Mouse (Mus musculus) lung, adult 2 months (tissue): Measurements from ENCODE around the gene Pip5k1b. TPM values are rescaled to one million over a fixed set of nuclear protein-coding genes. Genes with fewer than 3 reads are reported as not detected.

Source experiments
- DNase-seq: peaks from one replicate; pipeline ENCODE4 v3.0.0; 2022
- H3K4me1 ChIP-seq: fragments of 200-500 bp; 2 replicates; pipeline ENCODE4 v1.6.1; 2011; ENCODE audit warnings: low read length; ENCODE audit not compliant: control insufficient read depth, insufficient read depth
- H3K4me3 ChIP-seq: fragments of 200-500 bp; replicated peaks from 2 replicates; pipeline ENCODE3; 2011; ENCODE audit warnings: low read depth, mild to moderate bottlenecking, control low read depth, low read length; ENCODE audit errors: extremely low read depth
- CTCF ChIP-seq: fragments of 200-500 bp; IDR thresholded peaks from 2 replicates; pipeline ENCODE4 v1.5.1; 2011; ENCODE audit warnings: mild to moderate bottlenecking, low read length, control low read depth; ENCODE audit not compliant: insufficient read depth
- POLR2A ChIP-seq: fragments of 200-500 bp; IDR thresholded peaks from 2 replicates; pipeline ENCODE4 v1.6.1; 2011; ENCODE audit warnings: low read depth, mild to moderate bottlenecking, control low read depth, low read length, borderline replicate concordance; ENCODE audit errors: extremely low read depth
- WGBS: fragments of 180-500 bp; shearing (Covaris S2); methylation state at CpG from one replicate; pipeline ENCODE4 v1.1.7; 2018; 5-methylcytosine and 5-hydroxymethylcytosine counted together
- polyA plus RNA-seq: library from polyadenylated mRNA; depleted of rRNA; stranded (reverse); fragments of >200 nt; gene quantifications from 2 replicates; pipeline ENCODE4 v1.2.3, GENCODE M21; 2012

Gene Pip5k1b
- polyA plus RNA-seq, 1 experiment = 8.7 TPM

GRCm38 (mm10) chr19:24332956-24333355, 222.7 kb downstream of the Pip5k1b start:
- Histone ChIP-seq H3K4me1 (peaks cover 4% of the 10 kb centered on the region; the same call in 1 of the 2 replicates), H3K4me3 (no peak overlapping the region)
- no peak for DNase-seq
- TF ChIP-seq CTCF = no peak
- no peak for TF ChIP-seq POLR2A
- WGBS = 58% methylated on average over 5 of the region's 5 CpGs

GRCm38 (mm10) chr19:24331274-24331673, 224.4 kb downstream of the Pip5k1b start:
- DNase-seq = no peak
- Histone ChIP-seq H3K4me3 (no peak overlapping the region), H3K4me1 (0 out of 2 replicates have a peak, but pooled peaks cover 1% of the 10 kb centered on the region)
- WGBS = 70% methylated on average over 2 of the region's 2 CpGs
- TF ChIP-seq POLR2A (no peak), CTCF (no peak)

DNA sequence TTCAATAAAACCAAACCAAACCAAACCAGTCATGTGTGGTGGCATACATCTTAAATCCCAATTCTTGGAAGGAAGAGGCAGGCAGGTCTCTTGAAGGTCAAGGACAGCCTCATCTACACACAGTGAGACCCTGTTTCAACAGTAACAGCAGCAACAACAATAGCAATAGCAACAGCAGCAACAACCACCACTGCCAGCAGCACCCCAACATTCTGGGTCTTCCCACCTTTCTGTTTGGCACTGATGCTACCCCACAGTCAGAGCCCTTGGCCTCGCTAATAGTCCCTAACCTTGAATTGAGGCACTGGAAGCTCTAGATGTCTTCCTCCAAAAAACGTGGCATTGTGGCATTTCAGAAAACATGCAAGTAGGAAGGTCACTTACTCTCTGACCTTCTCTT, 225.3 kb downstream of the Pip5k1b start:
- TF ChIP-seq POLR2A (no peak), CTCF (no peak)
- 66% methylated on average over 2 of the region's 2 CpGs for WGBS
- Histone ChIP-seq H3K4me3 (no peak overlapping the region), H3K4me1 (no peaks in the 10 kb centered on the region)
- DNase-seq = no peak

GRCm38 (mm10) chr19:24327921-24328320, 227.8 kb downstream of the Pip5k1b start:
- Histone ChIP-seq H3K4me1 (peaks cover 3% of the 10 kb centered on the region; the same call in 1 of the 2 replicates), H3K4me3 (no peak overlapping the region)
- TF ChIP-seq CTCF (no peak), POLR2A (no peak)
- 63% methylated on average over 2 of the region's 2 CpGs for WGBS
- DNase-seq = no peak

DNA sequence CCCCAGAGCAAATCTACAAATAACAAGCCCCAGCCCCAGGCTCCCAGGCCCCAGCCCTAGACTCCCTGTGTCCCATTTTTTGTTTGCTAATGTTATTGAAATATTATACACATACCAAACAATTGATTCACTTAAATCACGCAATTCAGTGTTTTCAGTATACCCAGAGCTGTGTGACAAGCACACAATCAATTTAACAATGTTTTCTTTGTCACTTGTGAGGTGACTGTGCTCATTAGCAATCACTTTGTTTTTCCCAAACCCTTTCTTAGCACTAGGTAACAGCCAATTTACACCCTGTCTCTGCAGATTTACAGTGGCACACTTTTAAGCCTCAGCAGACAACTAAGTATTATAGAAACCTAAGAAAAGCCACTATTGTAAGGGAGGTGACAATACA, 228.7 kb downstream of the Pip5k1b start:
- H3K4me3 ChIP-seq = no peak overlapping the region
- H3K4me1 ChIP-seq = peaks cover 3% of the 10 kb centered on the region; the same call in 1 of the 2 replicates
- DNase-seq = no peak
- TF ChIP-seq POLR2A (no peak), CTCF (no peak)
- 63% methylated on average over 1 of the region's 1 CpGs for WGBS

DNA sequence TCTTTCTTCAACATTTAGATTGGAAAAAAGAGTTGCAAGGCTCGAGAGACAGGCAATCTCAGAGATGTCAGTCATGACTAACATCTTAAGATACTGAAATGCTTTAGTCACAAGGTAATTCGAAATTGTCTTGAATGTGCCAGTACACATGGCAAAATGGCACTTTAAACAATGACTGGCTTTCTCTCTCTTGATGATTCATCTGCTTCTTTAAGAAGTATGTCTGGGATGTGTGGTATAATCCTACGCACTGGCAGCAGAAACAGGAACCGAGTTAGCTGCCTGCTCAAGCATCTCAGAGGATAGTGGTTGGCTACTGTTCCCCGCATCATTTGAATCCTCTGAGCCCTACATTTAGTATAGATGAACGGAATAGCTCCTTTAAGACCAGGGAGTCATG, 230.0 kb downstream of the Pip5k1b start:
- peaks cover 5% of the 10 kb centered on the region; the same call in 1 of the 2 replicates for H3K4me1 ChIP-seq
- no peak for DNase-seq
- no peak overlapping the region for H3K4me3 ChIP-seq
- TF ChIP-seq CTCF = no peak
- no peak for TF ChIP-seq POLR2A
- WGBS = 78% methylated on average over 6 of the region's 6 CpGs

GRCm38 (mm10) chr19:24323841-24324613, 231.6 kb downstream of the Pip5k1b start:
- WGBS = 30% methylated on average over 10 of the region's 10 CpGs
- DNase-seq = no peak
- Histone ChIP-seq H3K4me1 (peaks cover 5% of the 10 kb centered on the region; the same call in 1 of the 2 replicates), H3K4me3 (no peak overlapping the region)
- TF ChIP-seq CTCF = no peak
- no peak for TF ChIP-seq POLR2A

DNA sequence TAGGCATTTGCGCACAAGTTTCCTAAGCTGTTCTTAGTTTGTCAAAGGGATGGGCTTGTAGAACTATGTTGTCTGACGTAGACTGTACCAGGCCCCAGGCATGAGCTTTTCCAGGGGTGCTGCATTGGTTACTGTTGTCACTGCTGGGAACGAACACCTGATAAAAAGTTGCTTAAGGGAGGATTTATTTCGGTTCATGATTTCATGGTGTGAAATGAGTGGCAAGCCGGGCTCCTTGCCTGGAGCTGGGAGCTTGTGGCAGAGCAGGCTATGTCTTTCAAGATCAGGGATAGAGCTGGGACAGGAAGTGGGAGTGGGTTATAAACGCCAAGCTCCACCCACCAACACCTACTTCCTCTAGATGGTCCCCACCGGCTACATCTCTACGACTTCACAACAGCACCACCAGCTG, 233.8 kb downstream of the Pip5k1b start:
- Histone ChIP-seq H3K4me3 (no peak overlapping the region), H3K4me1 (peaks cover 5% of the 10 kb centered on the region; the same call in 1 of the 2 replicates)
- TF ChIP-seq CTCF = no peak
- no peak for DNase-seq
- WGBS = 62% methylated on average over 8 of the region's 8 CpGs

DNA sequence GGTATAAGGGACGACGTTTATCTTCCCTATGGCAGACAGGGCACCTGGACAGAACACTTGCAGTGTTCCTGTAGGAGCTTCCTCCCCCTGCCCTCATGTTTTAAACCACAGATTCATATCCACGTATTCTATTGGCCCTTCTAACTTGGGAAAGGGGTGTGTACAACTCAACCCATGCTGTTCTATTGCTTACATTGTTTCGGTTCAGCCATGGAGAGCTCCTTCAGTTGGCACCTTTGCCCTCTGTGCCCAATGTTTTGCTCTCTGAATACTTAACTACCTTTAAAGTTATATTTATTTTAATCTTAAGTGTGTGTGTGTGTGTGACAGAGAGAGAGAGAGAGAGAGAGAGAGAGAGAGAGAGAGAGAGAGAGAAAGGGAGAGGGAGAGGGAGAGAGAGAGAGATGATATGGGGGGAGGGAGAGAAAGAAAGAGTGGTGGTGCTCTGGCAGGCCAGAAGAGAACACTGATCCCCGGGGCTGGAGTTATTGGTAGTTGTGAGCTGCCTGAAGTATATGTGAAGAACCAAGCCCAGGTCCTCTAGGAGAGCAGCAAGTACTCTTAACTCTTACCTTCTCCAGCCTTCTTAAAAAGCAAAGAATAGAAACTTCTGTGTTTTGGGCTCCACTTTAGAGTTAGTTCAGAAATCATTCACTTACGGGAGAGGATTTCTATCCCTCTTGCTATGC, 234.3 kb downstream of the Pip5k1b start:
- TF ChIP-seq POLR2A = no peak
- TF ChIP-seq CTCF = no peak
- 66% methylated on average over 6 of the region's 6 CpGs for WGBS
- Histone ChIP-seq H3K4me1 (peaks cover 5% of the 10 kb centered on the region; the same call in 1 of the 2 replicates), H3K4me3 (no peak overlapping the region)
- no peak for DNase-seq
